Mouse (Mus musculus) urinary bladder, postnatal 10 days (tissue): ENCODE measurements around the gene Exoc3l2.
"Not testable (repeated sequence)": the region's sequence is repeated elsewhere in the genome, so short reads cannot be mapped to it uniquely, and the experiment has no call there.

ENCODE experiments used
- DNase-seq: peaks from one replicate; pipeline ENCODE4 v3.0.0; 2022; ENCODE audit warnings: low spot score

Gene Exoc3l2

GRCm38 (mm10) chr7:19491731-19492130, 28.6 kb downstream of the Exoc3l2 start:
- DNase-seq, result no peak

- no peak for DNase-seq
These were observed 31.8 kb downstream of the Exoc3l2 start for GRCm38 (mm10) chr7:19494751-19495474.

- no peak for DNase-seq
These were observed 32.5 kb downstream of the Exoc3l2 start for GRCm38 (mm10) chr7:19495521-19496213.

- DNase-seq, result no peak
These were observed 33.1 kb downstream of the Exoc3l2 start for GRCm38 (mm10) chr7:19496214-19496555.

- no peak for DNase-seq
These were observed 35.2 kb downstream of the Exoc3l2 start for GRCm38 (mm10) chr7:19498326-19498725.

GRCm38 (mm10) chr7:19500420-19501363, 37.6 kb downstream of the Exoc3l2 start:
- no peak for DNase-seq

GRCm38 (mm10) chr7:19501658-19502057, 38.5 kb downstream of the Exoc3l2 start:
- no peak for DNase-seq

- no peak for DNase-seq
These were observed 40.4 kb downstream of the Exoc3l2 start for GRCm38 (mm10) chr7:19503481-19504068.

- no peak for DNase-seq
These were observed 43.2 kb downstream of the Exoc3l2 start for GRCm38 (mm10) chr7:19506326-19506725.

GRCm38 (mm10) chr7:19506969-19507611, 44.0 kb downstream of the Exoc3l2 start:
- DNase-seq, result no peak

GRCm38 (mm10) chr7:19507612-19507981, 44.5 kb downstream of the Exoc3l2 start:
- no peak for DNase-seq

GRCm38 (mm10) chr7:19508150-19508923, 45.2 kb downstream of the Exoc3l2 start, which contains the start of the genes Bloc1s3 and Trappc6a:
Gene Bloc1s3 (minus strand): TSS chr7:19508367.
Gene Trappc6a (plus strand): TSS chr7:19508395.
- DNase-seq, result peak; percentile 65

- DNase-seq, result no peak
These were observed 45.9 kb downstream of the Exoc3l2 start for GRCm38 (mm10) chr7:19508924-19509568.

GRCm38 (mm10) chr7:19509786-19510185, 46.7 kb downstream of the Exoc3l2 start:
- DNase-seq, result no peak

- not testable (repeated sequence) for DNase-seq
These were observed 48.8 kb downstream of the Exoc3l2 start for GRCm38 (mm10) chr7:19511934-19512333.

GRCm38 (mm10) chr7:19512353-19512752, 49.2 kb downstream of the Exoc3l2 start:
- no peak for DNase-seq

- DNase-seq, result no peak
These were observed 54.7 kb downstream of the Exoc3l2 start, which contains the start of gene Nkpd1 for GRCm38 (mm10) chr7:19517652-19518365. Gene Nkpd1 (plus strand): TSS chr7:19517838.

- no peak for DNase-seq
These were observed 56.9 kb downstream of the Exoc3l2 start for GRCm38 (mm10) chr7:19520032-19520431.

- no peak for DNase-seq
These were observed 60.1 kb downstream of the Exoc3l2 start for GRCm38 (mm10) chr7:19523017-19523756.
